Mouse (Mus musculus): ENCODE measurements around the gene Parm1. TPM values are rescaled to one million over a fixed set of nuclear protein-coding genes. Genes with fewer than 3 reads are reported as not detected.

Gene Parm1
- polyA plus RNA-seq, 1 experiment from 2014 or later: 24.4 TPM

- ATAC-seq (replicated peaks; ENCODE audit: low FRiP score, low TSS enrichment, low read depth) (no peak; the same call in 1 of the 2 replicates), DNase-seq (ENCODE audit: low spot score) (no peak)
- Histone ChIP-seq H3K9ac (ENCODE audit: low read length) (no peak overlapping the region), H3K4me3 (ENCODE audit: low read depth, low read length) (no peak overlapping the region), H3K4me2 (ENCODE audit: low read length) (no peak overlapping the region), H3K27ac (ENCODE audit: low read depth) (no peak overlapping the region), H3K9me3 (ENCODE audit: control insufficient read depth, low read length) (no peaks in the 10 kb centered on the region), H3K36me3 (ENCODE audit: control insufficient read depth, insufficient read depth, low read length) (no peaks in the 10 kb centered on the region), H3K27me3 (replicated peaks; ENCODE audit: control insufficient read depth, insufficient read depth, low read length) (no peaks in the 10 kb centered on the region), H3K4me1 (replicated peaks; ENCODE audit: control insufficient read depth, insufficient read depth, low read length) (no peaks in the 10 kb centered on the region)
- 62% methylated on average over 3 of the region's 3 CpGs for WGBS
These were observed 92.3 kb downstream of the Parm1 start for GRCm38 (mm10) chr5:91609511-91610300.

GRCm38 (mm10) chr5:91610499-91610898 lies 93.1 kb downstream of the Parm1 start:
- H3K9me3 ChIP-seq (ENCODE audit: control insufficient read depth, low read length): no peaks in the 10 kb centered on the region
- H3K4me2 ChIP-seq (ENCODE audit: low read length): no peak overlapping the region
- no peaks in the 10 kb centered on the region for H3K4me1 ChIP-seq (replicated peaks; ENCODE audit: control insufficient read depth, insufficient read depth, low read length)
- H3K9ac ChIP-seq (ENCODE audit: low read length): no peak overlapping the region
- no peaks in the 10 kb centered on the region for H3K36me3 ChIP-seq (ENCODE audit: control insufficient read depth, insufficient read depth, low read length)
- ATAC-seq (replicated peaks; ENCODE audit: low FRiP score, low TSS enrichment, low read depth) (no peak), DNase-seq (ENCODE audit: low spot score) (no peak)
- 80% methylated on average over 2 of the region's 2 CpGs for WGBS
- no peaks in the 10 kb centered on the region for H3K27me3 ChIP-seq (replicated peaks; ENCODE audit: control insufficient read depth, insufficient read depth, low read length)
- H3K27ac ChIP-seq (ENCODE audit: low read depth): no peak overlapping the region
- H3K4me3 ChIP-seq (ENCODE audit: low read depth, low read length): no peak overlapping the region

GRCm38 (mm10) chr5:91611589-91611988 lies 94.2 kb downstream of the Parm1 start:
- WGBS: 83% methylated on average over 3 of the region's 3 CpGs
- Histone ChIP-seq H3K4me3 (ENCODE audit: low read depth, low read length) (no peak overlapping the region), H3K4me2 (ENCODE audit: low read length) (no peak overlapping the region), H3K36me3 (ENCODE audit: control insufficient read depth, insufficient read depth, low read length) (no peaks in the 10 kb centered on the region), H3K4me1 (replicated peaks; ENCODE audit: control insufficient read depth, insufficient read depth, low read length) (no peaks in the 10 kb centered on the region), H3K27me3 (replicated peaks; ENCODE audit: control insufficient read depth, insufficient read depth, low read length) (no peaks in the 10 kb centered on the region), H3K9me3 (ENCODE audit: control insufficient read depth, low read length) (no peaks in the 10 kb centered on the region), H3K9ac (ENCODE audit: low read length) (no peak overlapping the region), H3K27ac (ENCODE audit: low read depth) (no peak overlapping the region)
- ATAC-seq (replicated peaks; ENCODE audit: low FRiP score, low TSS enrichment, low read depth): no peak
- no peak for DNase-seq (ENCODE audit: low spot score)

- Histone ChIP-seq H3K27me3 (replicated peaks; ENCODE audit: control insufficient read depth, insufficient read depth, low read length) (no peaks in the 10 kb centered on the region), H3K4me1 (replicated peaks; ENCODE audit: control insufficient read depth, insufficient read depth, low read length) (no peaks in the 10 kb centered on the region), H3K36me3 (ENCODE audit: control insufficient read depth, insufficient read depth, low read length) (no peaks in the 10 kb centered on the region), H3K4me2 (ENCODE audit: low read length) (no peak overlapping the region), H3K9ac (ENCODE audit: low read length) (no peak overlapping the region), H3K9me3 (ENCODE audit: control insufficient read depth, low read length) (no peaks in the 10 kb centered on the region), H3K27ac (ENCODE audit: low read depth) (no peak overlapping the region), H3K4me3 (ENCODE audit: low read depth, low read length) (no peak overlapping the region)
- WGBS: 80% methylated on average over 11 of the region's 11 CpGs
- DNase-seq (ENCODE audit: low spot score) (no peak), ATAC-seq (replicated peaks; ENCODE audit: low FRiP score, low TSS enrichment, low read depth) (no peak)
These were observed 100.2 kb downstream of the Parm1 start for GRCm38 (mm10) chr5:91617331-91618233.

GRCm38 (mm10) chr5:91618661-91619173 lies 101.3 kb downstream of the Parm1 start:
- Histone ChIP-seq H3K4me2 (ENCODE audit: low read length) (no peak overlapping the region), H3K27ac (ENCODE audit: low read depth) (no peak overlapping the region), H3K4me1 (replicated peaks; ENCODE audit: control insufficient read depth, insufficient read depth, low read length) (no peaks in the 10 kb centered on the region), H3K9me3 (ENCODE audit: control insufficient read depth, low read length) (no peaks in the 10 kb centered on the region), H3K9ac (ENCODE audit: low read length) (no peak overlapping the region), H3K27me3 (replicated peaks; ENCODE audit: control insufficient read depth, insufficient read depth, low read length) (no peaks in the 10 kb centered on the region), H3K36me3 (ENCODE audit: control insufficient read depth, insufficient read depth, low read length) (no peaks in the 10 kb centered on the region), H3K4me3 (ENCODE audit: low read depth, low read length) (no peak overlapping the region)
- DNase-seq (ENCODE audit: low spot score) (no peak), ATAC-seq (replicated peaks; ENCODE audit: low FRiP score, low TSS enrichment, low read depth) (no peak)
- 60% methylated on average over 4 of the region's 4 CpGs for WGBS

- H3K36me3 ChIP-seq (ENCODE audit: control insufficient read depth, insufficient read depth, low read length): no peaks in the 10 kb centered on the region
- no peak for ATAC-seq (replicated peaks; ENCODE audit: low FRiP score, low TSS enrichment, low read depth)
These were observed 103.8 kb downstream of the Parm1 start for GRCm38 (mm10) chr5:91621197-91621596.

GRCm38 (mm10) chr5:91626823-91627222 lies 109.4 kb downstream of the Parm1 start:
- Histone ChIP-seq H3K9ac (ENCODE audit: low read length) (no peak overlapping the region), H3K27ac (ENCODE audit: low read depth) (no peak overlapping the region), H3K36me3 (ENCODE audit: control insufficient read depth, insufficient read depth, low read length) (no peaks in the 10 kb centered on the region), H3K4me2 (ENCODE audit: low read length) (no peak overlapping the region), H3K27me3 (replicated peaks; ENCODE audit: control insufficient read depth, insufficient read depth, low read length) (no peaks in the 10 kb centered on the region), H3K4me3 (ENCODE audit: low read depth, low read length) (no peak overlapping the region), H3K4me1 (replicated peaks; ENCODE audit: control insufficient read depth, insufficient read depth, low read length) (no peaks in the 10 kb centered on the region; the same call in 1 of the 2 replicates), H3K9me3 (ENCODE audit: control insufficient read depth, low read length) (no peaks in the 10 kb centered on the region)
- WGBS: 92% methylated on average over 7 of the region's 7 CpGs
- no peak for DNase-seq (ENCODE audit: low spot score)
- ATAC-seq (replicated peaks; ENCODE audit: low FRiP score, low TSS enrichment, low read depth): no peak

More at GRCm38 (mm10) chr5:91621197-91621596, 103.8 kb downstream of the Parm1 start:
- H3K4me3 ChIP-seq (ENCODE audit: low read depth, low read length): no peak overlapping the region
- DNase-seq (ENCODE audit: low spot score): no peak
- no peak overlapping the region for H3K4me2 ChIP-seq (ENCODE audit: low read length)
- whole genome bisulfite sequencing: 88% methylated on average over 6 of the region's 6 CpGs
- H3K27ac ChIP-seq (ENCODE audit: low read depth): no peak overlapping the region
- H3K9me3 ChIP-seq (ENCODE audit: control insufficient read depth, low read length): no peaks in the 10 kb centered on the region
- H3K27me3 ChIP-seq (replicated peaks; ENCODE audit: control insufficient read depth, insufficient read depth, low read length): no peaks in the 10 kb centered on the region
- H3K4me1 ChIP-seq (replicated peaks; ENCODE audit: control insufficient read depth, insufficient read depth, low read length): no peaks in the 10 kb centered on the region
- no peak overlapping the region for H3K9ac ChIP-seq (ENCODE audit: low read length)

- Histone ChIP-seq H3K9ac (ENCODE audit: low read length) (no peak overlapping the region), H3K4me1 (replicated peaks; ENCODE audit: control insufficient read depth, insufficient read depth, low read length) (no peaks in the 10 kb centered on the region; the same call in 1 of the 2 replicates), H3K9me3 (ENCODE audit: control insufficient read depth, low read length) (no peaks in the 10 kb centered on the region), H3K4me2 (ENCODE audit: low read length) (no peak overlapping the region), H3K4me3 (ENCODE audit: low read depth, low read length) (no peak overlapping the region), H3K27ac (ENCODE audit: low read depth) (no peak overlapping the region), H3K36me3 (ENCODE audit: control insufficient read depth, insufficient read depth, low read length) (no peaks in the 10 kb centered on the region), H3K27me3 (replicated peaks; ENCODE audit: control insufficient read depth, insufficient read depth, low read length) (no peaks in the 10 kb centered on the region)
- ATAC-seq (replicated peaks; ENCODE audit: low FRiP score, low TSS enrichment, low read depth) (no peak), DNase-seq (ENCODE audit: low spot score) (no peak)
- 63% methylated on average over 5 of the region's 5 CpGs for WGBS
These were observed 112.1 kb downstream of the Parm1 start for GRCm38 (mm10) chr5:91629472-91629871.
